Mouse (Mus musculus) intestine, embryonic 15.5 days (tissue): ENCODE measurements around the gene Rasa4. TPM values are rescaled to one million over a fixed set of nuclear protein-coding genes. Genes with fewer than 3 reads are reported as not detected.
"Not testable (repeated sequence)": the region's sequence is repeated elsewhere in the genome, so short reads cannot be mapped to it uniquely, and the experiment has no call there.

Experiments used
- ATAC-seq: fragments of 200-750 bp; cut with Nextera tagmentation; 2 replicates; pipeline ENCODE4 v1.8.0; 2017; ENCODE audit warnings: moderate TSS enrichment, moderate library complexity
- H3K27ac ChIP-seq: fragments of 300-500 bp; sonication (generic); 2 replicates; pipeline ENCODE4 v1.5.1; 2015; ENCODE audit warnings: mild to moderate bottlenecking, inconsistent platforms
- H3K27me3 ChIP-seq: fragments of 300-500 bp; sonication (generic); replicated peaks from 2 replicates; pipeline ENCODE4 v1.6.1; 2015; ENCODE audit warnings: inconsistent platforms
- H3K36me3 ChIP-seq: fragments of 300-500 bp; sonication (generic); 2 replicates; pipeline ENCODE4 v1.6.1; 2015; ENCODE audit warnings: inconsistent platforms
- H3K4me1 ChIP-seq: fragments of 300-500 bp; sonication (generic); replicated peaks from 2 replicates; pipeline ENCODE4 v1.6.1; 2015; ENCODE audit warnings: inconsistent platforms
- H3K4me2 ChIP-seq: fragments of 300-500 bp; sonication (generic); replicated peaks from 2 replicates; pipeline ENCODE4 v1.6.1; 2015; ENCODE audit warnings: mild to moderate bottlenecking, inconsistent platforms
- H3K4me3 ChIP-seq: fragments of 300-500 bp; sonication (generic); replicated peaks from 2 replicates; pipeline ENCODE4 v1.5.1; 2015; ENCODE audit warnings: inconsistent platforms
- H3K9ac ChIP-seq: fragments of 300-500 bp; sonication (generic); 2 replicates; pipeline ENCODE4 v1.6.1; 2015; ENCODE audit warnings: inconsistent platforms
- H3K9me3 ChIP-seq: fragments of 300-500 bp; sonication (generic); 2 replicates; pipeline ENCODE4 v1.6.1; 2016; ENCODE audit warnings: inconsistent platforms
- WGBS: fragments of 180-500 bp; shearing (Covaris S2); methylation state at CpG from one replicate; pipeline ENCODE4 v1.1.7; 2015; 5-methylcytosine and 5-hydroxymethylcytosine counted together
- polyA plus RNA-seq: library from polyadenylated mRNA; unstranded; fragments of >200 nt; fragmentation: Nextera tagmentation; extraction: Ambion mirVana; gene quantifications from 2 replicates; pipeline ENCODE4 v1.2.1, GENCODE M21; 2015

Gene Rasa4
- polyA plus RNA-seq, 1 experiment from 2014 or later: 16.3 TPM

DNA sequence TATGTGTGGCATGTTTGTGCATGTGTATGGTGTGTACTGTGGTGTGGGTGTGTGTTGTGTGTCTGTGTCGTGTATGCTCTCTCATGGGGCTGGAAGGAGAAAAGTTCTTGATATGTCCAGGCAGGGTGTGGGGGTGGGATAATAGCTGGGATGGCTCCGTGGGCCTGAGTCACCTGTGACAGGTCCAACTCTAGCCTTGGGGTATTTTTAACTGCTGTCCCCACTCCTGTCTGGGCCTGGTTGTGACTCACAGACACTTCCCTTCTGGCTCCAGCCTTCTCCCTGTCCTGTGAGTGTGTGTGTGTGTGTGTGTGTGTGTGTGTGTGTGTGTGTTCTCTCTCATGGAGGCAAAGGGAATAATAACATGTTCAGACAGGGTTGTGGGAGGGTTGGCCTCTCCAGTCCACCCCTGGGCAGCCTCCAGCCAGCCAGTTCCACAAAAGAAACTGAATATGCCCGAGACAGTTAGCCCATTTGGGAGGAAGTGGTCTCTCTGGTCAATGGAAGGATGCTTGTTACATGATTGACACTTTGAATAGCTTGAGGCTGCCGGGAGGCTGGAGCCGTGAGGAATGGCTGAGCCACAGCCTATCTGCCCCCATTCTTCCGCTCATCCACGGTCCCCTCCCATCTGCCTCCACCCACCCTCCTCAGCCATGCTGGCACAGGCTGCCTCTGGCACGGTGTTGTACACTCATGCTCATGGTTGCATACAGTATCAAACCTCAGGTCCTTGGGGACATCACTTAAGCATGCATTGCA lies 10.7 kb downstream of the Rasa4 start:
- Histone ChIP-seq H3K9ac (no peak overlapping the region), H3K27me3 (no peaks in the 10 kb centered on the region), H3K36me3 (no peaks in the 10 kb centered on the region), H3K9me3 (no peaks in the 10 kb centered on the region), H3K4me3 (no peak overlapping the region), H3K27ac (no peak overlapping the region), H3K4me2 (no peak overlapping the region), H3K4me1 (no peaks in the 10 kb centered on the region)
- WGBS: 72% methylated on average over 8 of the region's 8 CpGs
- no peak for ATAC-seq

DNA sequence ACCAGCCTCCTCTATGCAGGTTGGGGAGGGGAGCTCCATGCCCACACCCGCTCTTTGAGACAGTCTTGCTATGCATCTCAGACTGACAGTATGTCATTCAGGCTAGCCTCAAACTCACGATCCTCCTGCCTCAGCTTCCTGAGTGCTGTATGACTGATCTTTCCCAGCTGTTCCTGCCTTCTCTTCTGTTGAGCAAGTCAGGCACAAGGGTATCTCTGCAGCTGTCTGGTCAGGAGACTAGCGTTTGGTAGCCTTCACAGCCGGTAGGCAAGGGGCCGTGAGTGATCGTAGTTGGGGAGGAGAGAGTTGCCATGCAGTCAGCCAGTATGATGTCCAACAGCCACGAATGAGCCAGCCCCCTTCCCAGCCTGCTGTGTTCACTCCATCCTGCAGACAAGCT lies 11.4 kb downstream of the Rasa4 start:
- H3K4me1 ChIP-seq: no peaks in the 10 kb centered on the region
- no peak overlapping the region for H3K27ac ChIP-seq
- no peaks in the 10 kb centered on the region for H3K9me3 ChIP-seq
- no peak overlapping the region for H3K4me3 ChIP-seq
- H3K36me3 ChIP-seq: no peaks in the 10 kb centered on the region
- H3K27me3 ChIP-seq: no peaks in the 10 kb centered on the region
- H3K9ac ChIP-seq: no peak overlapping the region
- WGBS: 77% methylated on average over 7 of the region's 7 CpGs
- H3K4me2 ChIP-seq: no peak overlapping the region
- no peak for ATAC-seq

DNA sequence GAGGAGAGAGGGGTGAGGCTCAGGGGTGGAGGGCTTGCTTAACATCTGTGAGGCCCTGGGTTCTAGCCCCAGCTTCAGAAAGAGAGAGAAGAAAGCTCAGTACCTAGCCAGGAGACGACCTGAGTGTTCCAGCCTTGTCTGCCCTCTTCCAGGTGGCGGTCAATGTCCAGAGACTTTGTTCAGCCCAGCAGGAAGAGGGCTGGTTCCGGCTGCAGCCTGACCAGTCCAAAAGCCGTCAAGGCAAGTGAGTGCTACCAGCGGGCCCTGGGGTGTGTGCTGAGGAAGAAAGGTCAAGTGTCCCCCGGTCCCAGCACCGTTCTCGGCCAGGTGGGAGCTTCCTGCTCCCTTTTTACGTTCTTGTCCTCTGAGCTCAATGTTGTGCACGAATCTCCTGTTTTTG lies 14.8 kb downstream of the Rasa4 start:
- ATAC-seq: no peak
- no peak overlapping the region for H3K27ac ChIP-seq
- WGBS: 84% methylated on average over 10 of the region's 10 CpGs
- no peak overlapping the region for H3K9ac ChIP-seq
- H3K4me2 ChIP-seq: no peak overlapping the region
- H3K4me3 ChIP-seq: no peak overlapping the region
- no peaks in the 10 kb centered on the region for H3K9me3 ChIP-seq
- H3K4me1 ChIP-seq: peaks cover 14% of the 10 kb centered on the region
- no peaks in the 10 kb centered on the region for H3K27me3 ChIP-seq
- H3K36me3 ChIP-seq: no peaks in the 10 kb centered on the region

GRCm38 (mm10) chr5:136102099-136102820 lies 18.5 kb downstream of the Rasa4 start:
- H3K27ac ChIP-seq: no peak overlapping the region
- H3K4me3 ChIP-seq: peak overlapping the region; percentile 19
- no peaks in the 10 kb centered on the region for H3K9me3 ChIP-seq
- no peaks in the 10 kb centered on the region for H3K27me3 ChIP-seq
- 0 out of 2 replicates have a peak, but pooled peaks cover 7% of the 10 kb centered on the region for H3K36me3 ChIP-seq
- H3K4me1 ChIP-seq: peaks cover 14% of the 10 kb centered on the region
- ATAC-seq: peak; percentile 85
- WGBS: 10% methylated on average over 41 of the region's 41 CpGs
- no peak overlapping the region; the same call in 1 of the 2 replicates for H3K9ac ChIP-seq
- H3K4me2 ChIP-seq: peak overlapping the region; percentile 71

DNA sequence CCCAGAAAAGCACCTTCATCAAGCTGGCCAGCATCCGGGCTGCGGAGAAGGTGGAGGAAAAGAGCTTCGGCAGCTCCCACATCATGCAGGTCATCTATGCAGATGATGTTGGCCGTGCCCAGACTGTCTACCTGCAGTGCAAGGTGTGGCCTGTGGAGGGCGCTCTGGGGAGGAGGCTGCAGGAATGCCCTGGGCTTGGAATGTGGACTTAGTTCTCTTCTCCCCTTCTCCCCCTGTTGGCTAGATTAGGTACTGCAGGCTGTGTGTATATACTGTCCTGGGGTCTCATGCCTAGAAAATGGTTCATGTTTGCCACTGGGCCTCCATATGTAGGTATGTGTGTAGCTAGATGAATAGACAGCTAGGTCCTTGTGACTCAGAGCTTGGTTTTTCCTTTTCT lies 20.8 kb downstream of the Rasa4 start:
- Histone ChIP-seq H3K9ac (no peak overlapping the region), H3K9me3 (no peaks in the 10 kb centered on the region), H3K27me3 (no peaks in the 10 kb centered on the region), H3K36me3 (0 out of 2 replicates have a peak, but pooled peaks cover 7% of the 10 kb centered on the region), H3K27ac (no peak overlapping the region), H3K4me2 (no peak overlapping the region), H3K4me3 (no peak overlapping the region), H3K4me1 (peaks cover 14% of the 10 kb centered on the region)
- 93% methylated on average over 5 of the region's 5 CpGs for WGBS
- ATAC-seq: no peak

GRCm38 (mm10) chr5:136108486-136108885 lies 24.8 kb downstream of the Rasa4 start:
- no peak overlapping the region for H3K4me3 ChIP-seq
- H3K4me2 ChIP-seq: no peak overlapping the region
- no peak for ATAC-seq
- no peak overlapping the region for H3K9ac ChIP-seq
- no peaks in the 10 kb centered on the region for H3K27me3 ChIP-seq
- 0 out of 2 replicates have a peak, but pooled peaks cover 7% of the 10 kb centered on the region for H3K36me3 ChIP-seq
- no peak overlapping the region for H3K27ac ChIP-seq
- 61% methylated on average over 2 of the region's 2 CpGs for WGBS
- no peaks in the 10 kb centered on the region for H3K4me1 ChIP-seq
- H3K9me3 ChIP-seq: no peaks in the 10 kb centered on the region

- Histone ChIP-seq H3K27me3 (no peaks in the 10 kb centered on the region), H3K36me3 (0 out of 2 replicates have a peak, but pooled peaks cover 7% of the 10 kb centered on the region), H3K9me3 (no peaks in the 10 kb centered on the region), H3K4me2 (no peak overlapping the region), H3K4me3 (no peak overlapping the region), H3K9ac (no peak overlapping the region), H3K4me1 (no peaks in the 10 kb centered on the region), H3K27ac (no peak overlapping the region)
- WGBS: 74% methylated on average over 3 of the region's 3 CpGs
- no peak for ATAC-seq
These were observed 25.3 kb downstream of the Rasa4 start for GRCm38 (mm10) chr5:136109042-136109441.

DNA sequence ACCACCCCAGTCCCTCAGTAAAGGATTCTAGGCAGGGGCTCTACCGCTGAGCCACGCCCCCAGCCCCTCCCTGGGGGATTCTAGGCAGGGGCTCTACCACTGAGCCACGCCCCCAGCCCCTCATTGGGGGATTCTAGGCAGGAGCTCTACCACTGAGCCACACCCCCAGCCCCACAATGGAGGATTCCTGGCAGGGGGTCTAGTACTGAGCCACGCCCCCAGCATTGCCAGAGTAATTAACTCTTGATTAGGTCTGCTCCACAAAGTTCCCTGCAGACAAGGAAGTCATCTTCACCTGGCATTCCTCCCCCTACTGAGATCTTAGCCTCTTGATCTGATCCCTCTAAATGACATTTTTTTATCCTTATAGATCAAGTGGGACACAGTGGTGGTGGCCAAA lies 29.8 kb downstream of the Rasa4 start:
- not testable (repeated sequence) for H3K27ac ChIP-seq, ATAC-seq, H3K9me3 ChIP-seq, H3K4me2 ChIP-seq, H3K9ac ChIP-seq, H3K4me3 ChIP-seq, H3K27me3 ChIP-seq, H3K36me3 ChIP-seq
- peaks cover 17% of the 10 kb centered on the region for H3K4me1 ChIP-seq
- WGBS: 43% methylated on average over 4 of the region's 4 CpGs

DNA sequence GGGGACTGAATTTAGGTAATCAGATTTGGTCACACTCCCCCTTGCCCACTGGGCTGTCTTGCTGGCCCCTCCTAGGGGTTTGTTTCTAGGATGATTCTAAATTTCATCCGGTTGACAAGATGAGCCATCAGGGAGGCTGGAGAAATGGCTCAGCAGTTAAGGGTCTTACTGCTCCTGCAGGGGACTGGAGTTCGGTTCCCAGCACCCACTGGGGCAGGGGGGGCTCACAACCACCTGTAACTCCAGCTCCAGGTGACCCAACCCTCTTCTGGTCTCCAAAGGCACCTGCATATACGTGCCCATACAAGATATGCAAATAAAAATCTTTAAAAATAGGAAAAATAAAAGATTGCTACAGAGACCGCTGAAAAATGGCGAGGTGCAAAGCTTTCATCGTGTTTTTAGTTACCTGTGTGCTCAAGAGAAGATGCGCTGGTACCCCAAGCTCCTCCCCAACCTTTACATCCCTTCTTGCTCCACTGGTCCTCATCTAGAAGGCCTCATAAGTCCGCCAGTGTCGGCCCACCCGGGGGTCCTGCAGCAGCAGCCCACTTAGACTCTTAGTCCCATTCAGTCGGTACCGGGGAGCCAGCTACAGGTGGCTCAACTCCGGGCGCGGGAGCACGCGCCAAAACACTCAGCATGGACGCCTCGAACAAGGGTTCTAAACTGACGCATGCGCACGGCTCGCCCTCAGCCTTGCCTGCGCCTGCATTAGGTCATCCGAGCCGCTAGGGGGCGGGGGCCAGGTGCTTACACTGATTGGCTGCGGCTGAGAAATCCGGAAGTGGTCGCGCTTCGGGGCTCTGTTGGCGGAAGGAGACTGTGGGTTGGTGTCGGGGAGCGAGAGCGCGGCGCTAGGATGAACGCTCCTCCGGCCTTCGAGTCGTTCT lies 32.4 kb downstream of the Rasa4 start, which contains the start of gene Polr2j:
TSS of gene Polr2j (plus strand) at position 741 of the 893 bp plus-strand sequence.
- WGBS: 3% methylated on average over 42 of the region's 42 CpGs
- Histone ChIP-seq H3K27me3 (no peaks in the 10 kb centered on the region), H3K4me3 (peak within 1 kb of the TSS; percentile 99), H3K27ac (peak within 1 kb of the TSS; percentile 71; the same call in 1 of the 2 replicates), H3K9me3 (no peaks in the 10 kb centered on the region), H3K9ac (peak within 1 kb of the TSS; percentile 95), H3K4me1 (peaks cover 17% of the 10 kb centered on the region), H3K4me2 (peak within 1 kb of the TSS; percentile 90), H3K36me3 (peaks cover 8% of the 10 kb centered on the region; the same call in 1 of the 2 replicates)
- peak; percentile 97 for ATAC-seq

DNA sequence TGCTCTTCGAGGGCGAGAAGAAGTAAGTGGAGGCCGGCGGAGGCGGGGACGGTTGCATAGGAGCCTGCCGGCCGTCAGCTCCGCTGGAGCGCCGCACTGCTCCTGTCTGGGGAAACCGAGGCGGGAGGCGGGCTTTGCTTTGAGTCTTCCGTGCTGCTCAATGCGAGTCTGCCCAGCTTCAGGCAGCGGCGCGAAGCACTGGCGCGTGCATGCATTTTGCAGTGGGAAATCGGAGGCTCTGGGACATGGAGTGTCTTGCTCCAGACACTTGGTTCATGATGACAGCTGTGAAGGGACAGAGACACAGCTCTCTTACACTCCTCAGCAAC lies 33.0 kb downstream of the Rasa4 start:
- 0% methylated on average over 22 of the region's 22 CpGs for WGBS
- H3K4me3 ChIP-seq: peak overlapping the region; percentile 99
- peaks cover 11% of the 10 kb centered on the region; the same call in 1 of the 2 replicates for H3K36me3 ChIP-seq
- H3K27ac ChIP-seq: peak overlapping the region; percentile 71; the same call in 1 of the 2 replicates
- H3K27me3 ChIP-seq: no peaks in the 10 kb centered on the region
- peaks cover 17% of the 10 kb centered on the region for H3K4me1 ChIP-seq
- ATAC-seq: peak; percentile 75
- H3K9me3 ChIP-seq: no peaks in the 10 kb centered on the region
- peak overlapping the region; percentile 95 for H3K9ac ChIP-seq
- peak overlapping the region; percentile 90 for H3K4me2 ChIP-seq

GRCm38 (mm10) chr5:136122165-136122564 lies 38.4 kb downstream of the Rasa4 start:
- Histone ChIP-seq H3K4me3 (no peak overlapping the region), H3K27ac (no peak overlapping the region), H3K4me2 (no peak overlapping the region), H3K27me3 (no peaks in the 10 kb centered on the region), H3K9me3 (no peaks in the 10 kb centered on the region), H3K36me3 (peaks cover 42% of the 10 kb centered on the region), H3K4me1 (peaks cover 11% of the 10 kb centered on the region), H3K9ac (no peak overlapping the region)
- 82% methylated on average over 10 of the region's 10 CpGs for WGBS
- no peak for ATAC-seq
